Mouse (Mus musculus): Measurements from ENCODE around the gene Ntm.

- no peak for TF ChIP-seq CTCF (IDR thresholded peaks at IDR 0.05; ENCODE audit: control insufficient read depth, insufficient read depth, low read length)
- no peak for TF ChIP-seq POLR2A (IDR thresholded peaks at IDR 0.05; ENCODE audit: borderline replicate concordance, control insufficient read depth, low read depth, low read length)
Observed at GRCm38 (mm10) chr9:29833781-29834180, 129.2 kb downstream of the Ntm start.

Data from bone marrow, adult 2 months (tissue).